ENCODE assay signal across 8 mouse cellular contexts in the genomic region with DNA sequence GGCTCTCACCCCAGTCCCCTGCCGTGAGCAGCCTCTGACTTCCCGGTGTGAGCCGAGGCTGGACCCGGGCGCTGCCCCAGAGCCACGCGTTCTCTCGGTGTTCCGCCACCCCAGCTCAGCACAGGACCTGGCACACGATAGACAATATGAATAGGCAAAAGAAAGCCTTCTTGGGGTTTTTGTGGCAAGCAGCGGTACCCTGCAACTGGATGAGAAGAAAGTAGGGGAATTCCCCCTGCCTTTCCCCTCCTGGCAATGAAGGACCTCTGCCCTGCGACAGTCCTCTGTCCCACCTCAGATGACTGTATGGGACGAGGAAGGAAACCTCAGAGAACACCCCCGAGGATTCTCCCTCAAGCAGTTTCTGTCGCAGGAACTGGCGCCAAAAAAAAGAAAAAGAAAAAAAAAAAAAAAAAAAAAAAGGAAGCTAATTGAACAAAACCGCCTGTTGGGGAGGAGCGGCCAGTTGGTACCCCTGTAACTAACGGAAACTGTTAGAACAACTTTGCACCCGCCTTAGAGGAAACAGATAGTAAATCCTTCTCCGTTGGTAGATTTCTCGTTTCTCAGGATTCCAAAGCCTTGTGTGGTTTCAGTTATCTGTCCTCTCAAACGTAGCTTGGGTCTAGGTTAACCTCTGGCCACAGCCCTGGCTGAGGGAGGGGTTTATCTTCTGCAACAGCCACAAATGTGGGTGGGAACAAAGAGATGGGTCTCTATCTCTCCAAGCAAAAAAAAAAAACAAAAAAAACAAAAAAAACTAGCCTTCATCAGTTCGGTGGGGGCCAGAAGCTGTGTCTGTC. TPM values are rescaled to one million over a fixed set of nuclear protein-coding genes. Genes with fewer than 3 reads are reported as not detected.
DNase-seq lines count a peak whose midpoint lies in the region; ATAC-seq lines count a peak whose summit lies in the region.

No protein-coding gene starts in this region.

- peak overlapping the region; percentile 83 for H3K4me2 ChIP-seq in forebrain, embryonic 13.5 days
- H3K4me2 ChIP-seq in hindbrain, embryonic 16.5 days (ENCODE audit: low read length), result peak overlapping the region; percentile 70
- H3K4me2 ChIP-seq in liver, embryonic 15.5 days, result peak overlapping the region; percentile 90
- peak overlapping the region; percentile 82 for H3K4me2 ChIP-seq in neural tube, embryonic 13.5 days

- H3K4me3 ChIP-seq in forebrain, embryonic 13.5 days, result peak overlapping the region; percentile 74
- peak overlapping the region; percentile 74 for H3K4me3 ChIP-seq in hindbrain, embryonic 16.5 days (ENCODE audit: low read length)
- peak overlapping the region; percentile 77 for H3K4me3 ChIP-seq in liver, embryonic 15.5 days (replicated peaks)
- peak overlapping the region; percentile 75 for H3K4me3 ChIP-seq in neural tube, embryonic 13.5 days

- peak overlapping the region; percentile 89 for H3K9ac ChIP-seq in forebrain, embryonic 13.5 days
- H3K9ac ChIP-seq in hindbrain, embryonic 16.5 days (ENCODE audit: low read depth, low read length), result peak overlapping the region; percentile 88
- H3K9ac ChIP-seq in liver, embryonic 15.5 days, result peak overlapping the region; percentile 93
- peak overlapping the region; percentile 88 for H3K9ac ChIP-seq in neural tube, embryonic 13.5 days

- peak overlapping the region; percentile 98 for H3K27ac ChIP-seq in forebrain, embryonic 13.5 days
- H3K27ac ChIP-seq in hindbrain, embryonic 16.5 days (ENCODE audit: low read depth, low read length), result peak overlapping the region; percentile 98
- peak overlapping the region; percentile 98 for H3K27ac ChIP-seq in liver, embryonic 15.5 days (replicated peaks)
- H3K27ac ChIP-seq in neural tube, embryonic 13.5 days (replicated peaks), result peak overlapping the region; percentile 97

- WGBS in forebrain, embryonic 13.5 days, result 4% methylated on average over 24 of the region's 24 CpGs
- 2% methylated on average over 24 of the region's 24 CpGs for WGBS in hindbrain, embryonic 16.5 days
- under 1% methylated on average over 24 of the region's 24 CpGs for WGBS in liver, embryonic 15.5 days (ENCODE audit: insufficient replicate concordance)
- WGBS in neural tube, embryonic 13.5 days, result 3% methylated on average over 24 of the region's 24 CpGs

- peaks cover 62% of the 10 kb centered on the region for H3K4me1 ChIP-seq in forebrain, embryonic 13.5 days
- H3K4me1 ChIP-seq in hindbrain, embryonic 16.5 days (ENCODE audit: control insufficient read depth, insufficient read depth, low read depth, low read length), result peaks cover 34% of the 10 kb centered on the region
- peaks cover 78% of the 10 kb centered on the region for H3K4me1 ChIP-seq in liver, embryonic 15.5 days (replicated peaks)
- H3K4me1 ChIP-seq in neural tube, embryonic 13.5 days (replicated peaks), result peaks cover 80% of the 10 kb centered on the region

- H3K27me3 ChIP-seq in forebrain, embryonic 13.5 days, result no peaks in the 10 kb centered on the region
- H3K27me3 ChIP-seq in hindbrain, embryonic 16.5 days (replicated peaks; ENCODE audit: control insufficient read depth, insufficient read depth, low read length), result no peaks in the 10 kb centered on the region
- H3K27me3 ChIP-seq in liver, embryonic 15.5 days, result no peaks in the 10 kb centered on the region
- H3K27me3 ChIP-seq in neural tube, embryonic 13.5 days, result no peaks in the 10 kb centered on the region

- no peak; the same call in 1 of the 2 replicates for ATAC-seq in forebrain, embryonic 13.5 days
- peak; percentile 41; the same call in 1 of the 2 replicates for ATAC-seq in hindbrain, embryonic 16.5 days
- ATAC-seq in liver, embryonic 15.5 days (ENCODE audit: insufficient read depth), result peak; percentile 40
- ATAC-seq in neural tube, embryonic 13.5 days (ENCODE audit: low read depth), result peak; percentile 48

- H3K36me3 ChIP-seq in forebrain, embryonic 13.5 days (ENCODE audit: poor library complexity, severe bottlenecking), result peaks cover 4% of the 10 kb centered on the region; the same call in 1 of the 2 replicates
- H3K36me3 ChIP-seq in hindbrain, embryonic 16.5 days (ENCODE audit: control insufficient read depth, insufficient read depth, low read length), result no peaks in the 10 kb centered on the region
- H3K36me3 ChIP-seq in liver, embryonic 15.5 days (replicated peaks), result 0 out of 2 replicates have a peak, but pooled peaks cover 3% of the 10 kb centered on the region
- H3K36me3 ChIP-seq in neural tube, embryonic 13.5 days, result peaks cover 3% of the 10 kb centered on the region; the same call in 1 of the 2 replicates

- peak; percentile 55 for DNase-seq in embryo, embryonic 10 days (ENCODE audit: low spot score)
- no peak for DNase-seq in embryo, embryonic 9.5 days (ENCODE audit: extremely low spot score)
- peak; percentile 41 for DNase-seq in NIH3T3 (ENCODE audit: low read depth)
- no peak for DNase-seq in cerebellum, adult 11 months

- H3K9me3 ChIP-seq in forebrain, embryonic 13.5 days (replicated peaks), result no peaks in the 10 kb centered on the region
- H3K9me3 ChIP-seq in hindbrain, embryonic 16.5 days (ENCODE audit: control insufficient read depth, low read length), result no peaks in the 10 kb centered on the region
- H3K9me3 ChIP-seq in liver, embryonic 15.5 days (replicated peaks), result no peaks in the 10 kb centered on the region
- no peaks in the 10 kb centered on the region for H3K9me3 ChIP-seq in neural tube, embryonic 13.5 days

RNA-seq across cellular contexts. Expression of gene Pigv, which starts 0.6 kb away (rescaled TPM):
- 13.6 and 14.5 TPM in 2 replicates for polyA plus RNA-seq in forebrain, embryonic 13.5 days (2015; fragmentation: Nextera tagmentation; extraction: Ambion mirVana)
- 14.1 and 15.9 TPM in 2 replicates for polyA plus RNA-seq in hindbrain, embryonic 16.5 days (2015; fragmentation: Nextera tagmentation; extraction: Ambion mirVana)
- 5.5 and 6.3 TPM in 2 replicates for polyA plus RNA-seq in liver, embryonic 15.5 days (2015; fragmentation: Nextera tagmentation; extraction: Ambion mirVana)
- 12.3 and 14.2 TPM in 2 replicates for polyA plus RNA-seq in neural tube, embryonic 13.5 days (2015; fragmentation: Nextera tagmentation; extraction: Ambion mirVana)

RNA-seq across cellular contexts. Expression of gene Zdhhc18, which starts 23.1 kb away (rescaled TPM):
- polyA plus RNA-seq in forebrain, embryonic 13.5 days (2015; fragmentation: Nextera tagmentation; extraction: Ambion mirVana), result 3.2 and 4.6 TPM in 2 replicates
- 3.6 and 3.7 TPM in 2 replicates for polyA plus RNA-seq in hindbrain, embryonic 16.5 days (2015; fragmentation: Nextera tagmentation; extraction: Ambion mirVana)
- 1.2 and 1.9 TPM in 2 replicates for polyA plus RNA-seq in liver, embryonic 15.5 days (2015; fragmentation: Nextera tagmentation; extraction: Ambion mirVana)
- 2.8 and 4.3 TPM in 2 replicates for polyA plus RNA-seq in neural tube, embryonic 13.5 days (2015; fragmentation: Nextera tagmentation; extraction: Ambion mirVana)

Comparison
In these comparisons a context has a peak if more than half of its experiments do, and no peak if none do; other contexts are left out.
1. DNase-seq: peak in embryo, embryonic 10 days (single experiment) and NIH3T3 (single experiment); none in embryo, embryonic 9.5 days (single experiment) and cerebellum, adult 11 months (single experiment).
2. Peak in every context shown above with its lines, with median percentiles within 50 percentile points of each other: H3K27ac ChIP-seq, H3K4me2 ChIP-seq, H3K4me3 ChIP-seq and H3K9ac ChIP-seq.